Mouse (Mus musculus) cortical plate, adult 2 months (tissue): ENCODE results near the gene Samd10. TPM values are rescaled to one million over a fixed set of nuclear protein-coding genes. Genes with fewer than 3 reads are reported as not detected.

Experiments used
- H3K27ac ChIP-seq: fragments of 200-500 bp; 2 replicates; pipeline ENCODE4 v1.5.1; 2012; ENCODE audit warnings: low read length, control low read depth, inconsistent platforms; ENCODE audit not compliant: insufficient read depth
- H3K4me1 ChIP-seq: fragments of 200-500 bp; 2 replicates; pipeline ENCODE4 v1.6.1; 2011; ENCODE audit warnings: low read length; ENCODE audit not compliant: control insufficient read depth, insufficient read depth
- H3K4me3 ChIP-seq: fragments of 200-500 bp; 2 replicates; pipeline ENCODE4 v1.5.1; 2011; ENCODE audit warnings: mild to moderate bottlenecking, low read length, control low read depth; ENCODE audit not compliant: insufficient read depth
- CTCF ChIP-seq: fragments of 200-500 bp; IDR thresholded peaks from 2 replicates; pipeline ENCODE4 v1.5.1; 2011; ENCODE audit warnings: mild to moderate bottlenecking, control low read depth, low read length; ENCODE audit not compliant: insufficient read depth; ENCODE audit errors: extremely low read depth
- POLR2A ChIP-seq: fragments of 200-500 bp; IDR thresholded peaks from 2 replicates; pipeline ENCODE4 v1.6.1; 2011; ENCODE audit warnings: mild to moderate bottlenecking, low read length, control low read depth; ENCODE audit not compliant: insufficient read depth; ENCODE audit errors: extremely low read depth
- polyA plus RNA-seq: library from polyadenylated mRNA; depleted of rRNA; stranded (reverse); fragments of >200 nt; gene quantifications from 2 replicates; pipeline ENCODE4 v1.2.3, GENCODE M21; 2012; rRNA removed

The Samd10 gene
- polyA plus RNA-seq, 1 experiment, result 38.6 TPM

GRCm38 (mm10) chr2:181569856-181570255 is 29.2 kb downstream of the Samd10 start:
- H3K27ac ChIP-seq, result no peak overlapping the region
- TF ChIP-seq CTCF, result no peak
- no peak for TF ChIP-seq POLR2A
- H3K4me3 ChIP-seq, result no peak overlapping the region
- no peaks in the 10 kb centered on the region for H3K4me1 ChIP-seq

GRCm38 (mm10) chr2:181568272-181569008 is 30.6 kb downstream of the Samd10 start:
- H3K27ac ChIP-seq, result no peak overlapping the region
- no peak overlapping the region for H3K4me3 ChIP-seq
- TF ChIP-seq POLR2A (0 out of 2 replicates have a peak, but pooled peaks have one; percentile 10), CTCF (peak; percentile 53)
- H3K4me1 ChIP-seq, result no peaks in the 10 kb centered on the region

- Histone ChIP-seq H3K27ac (no peak overlapping the region), H3K4me1 (no peaks in the 10 kb centered on the region), H3K4me3 (no peak overlapping the region)
- no peak for TF ChIP-seq POLR2A
- no peak for TF ChIP-seq CTCF
Measured at GRCm38 (mm10) chr2:181567338-181567737, 31.7 kb downstream of the Samd10 start.

- Histone ChIP-seq H3K27ac (no peak overlapping the region), H3K4me1 (no peaks in the 10 kb centered on the region), H3K4me3 (no peak overlapping the region)
- TF ChIP-seq POLR2A (no peak), CTCF (no peak)
Measured at GRCm38 (mm10) chr2:181553772-181554171, 45.2 kb downstream of the Samd10 start.

GRCm38 (mm10) chr2:181550233-181550632 is 48.8 kb downstream of the Samd10 start:
- Histone ChIP-seq H3K4me1 (no peaks in the 10 kb centered on the region), H3K4me3 (no peak overlapping the region), H3K27ac (no peak overlapping the region)
- TF ChIP-seq CTCF (no peak), POLR2A (no peak)

- H3K4me3 ChIP-seq, result no peak overlapping the region
- no peaks in the 10 kb centered on the region for H3K4me1 ChIP-seq
- TF ChIP-seq CTCF (no peak), POLR2A (no peak)
- H3K27ac ChIP-seq, result no peak overlapping the region
Measured at GRCm38 (mm10) chr2:181548682-181549081, 50.3 kb downstream of the Samd10 start.

- Histone ChIP-seq H3K4me1 (no peaks in the 10 kb centered on the region), H3K4me3 (no peak overlapping the region), H3K27ac (no peak overlapping the region)
- TF ChIP-seq POLR2A (no peak), CTCF (no peak)
Measured at GRCm38 (mm10) chr2:181548227-181548626, 50.8 kb downstream of the Samd10 start.

GRCm38 (mm10) chr2:181546142-181546541 is 52.9 kb downstream of the Samd10 start:
- no peaks in the 10 kb centered on the region; the same call in 1 of the 2 replicates for H3K4me1 ChIP-seq
- TF ChIP-seq CTCF (no peak), POLR2A (no peak)
- H3K27ac ChIP-seq, result no peak overlapping the region
- H3K4me3 ChIP-seq, result no peak overlapping the region

Other genes starting within 250 kb of the Samd10 start
- gene Zgpat, start 234.3 kb downstream of the Samd10 start, polyA plus RNA-seq, result 89.3 and 99.8 TPM in 2 replicates
- 70.9 and 72.7 TPM in 2 replicates for gene Arfrp1, start 233.8 kb downstream of the Samd10 start, polyA plus RNA-seq
- gene Lime1, start 219.1 kb downstream of the Samd10 start, polyA plus RNA-seq, result 66.5 and 71.4 TPM in 2 replicates
- 7.5 TPM in 2 replicates for gene Zbtb46, start 139.8 kb downstream of the Samd10 start, polyA plus RNA-seq
- gene Abhd16b, start 106.0 kb downstream of the Samd10 start, polyA plus RNA-seq, result not detected in 2 replicates
- 112 and 120 TPM in 2 replicates for gene Tpd52l2, start 102.1 kb downstream of the Samd10 start, polyA plus RNA-seq
- 167 and 177 TPM in 2 replicates for gene Dnajc5, start 78.7 kb downstream of the Samd10 start, polyA plus RNA-seq
- gene Uckl1, start 14.3 kb downstream of the Samd10 start, polyA plus RNA-seq, result 120 and 138 TPM in 2 replicates
- gene Prpf6, start 7.3 kb downstream of the Samd10 start, polyA plus RNA-seq, result 34.7 and 35.6 TPM in 2 replicates
- 64.1 and 76.1 TPM in 2 replicates for gene Zfp512b, start 6.4 kb downstream of the Samd10 start, polyA plus RNA-seq
- gene Gm29797, start 57.8 kb upstream of the Samd10 start, polyA plus RNA-seq, result 0.21 TPM in 1 of 2 replicates, not detected in the other
- 16.8 and 21.8 TPM in 2 replicates for gene Sox18, start 72.4 kb upstream of the Samd10 start, polyA plus RNA-seq
- gene Tcea2, start 81.1 kb upstream of the Samd10 start, polyA plus RNA-seq, result 195 and 212 TPM in 2 replicates
- gene Rgs19, start 94.8 kb upstream of the Samd10 start, polyA plus RNA-seq, result 55.4 and 57.0 TPM in 2 replicates
- gene Lkaaear1, start 99.2 kb upstream of the Samd10 start, polyA plus RNA-seq, result not detected in 2 replicates
- 34.7 and 40.2 TPM in 2 replicates for gene Oprl1, start 115.8 kb upstream of the Samd10 start, polyA plus RNA-seq
- 7.0 and 11.8 TPM in 2 replicates for gene Myt1, start 164.1 kb upstream of the Samd10 start, polyA plus RNA-seq
- gene Pcmtd2, start 238.6 kb upstream of the Samd10 start, polyA plus RNA-seq, result 71.9 and 78.3 TPM in 2 replicates